Mouse (Mus musculus): Measurements from ENCODE around the gene Ntm. TPM values are rescaled to one million over a fixed set of nuclear protein-coding genes. Genes with fewer than 3 reads are reported as not detected.

The Ntm gene
- polyA plus RNA-seq, 1 experiment from 2014 or later: 39.6 TPM

DNA sequence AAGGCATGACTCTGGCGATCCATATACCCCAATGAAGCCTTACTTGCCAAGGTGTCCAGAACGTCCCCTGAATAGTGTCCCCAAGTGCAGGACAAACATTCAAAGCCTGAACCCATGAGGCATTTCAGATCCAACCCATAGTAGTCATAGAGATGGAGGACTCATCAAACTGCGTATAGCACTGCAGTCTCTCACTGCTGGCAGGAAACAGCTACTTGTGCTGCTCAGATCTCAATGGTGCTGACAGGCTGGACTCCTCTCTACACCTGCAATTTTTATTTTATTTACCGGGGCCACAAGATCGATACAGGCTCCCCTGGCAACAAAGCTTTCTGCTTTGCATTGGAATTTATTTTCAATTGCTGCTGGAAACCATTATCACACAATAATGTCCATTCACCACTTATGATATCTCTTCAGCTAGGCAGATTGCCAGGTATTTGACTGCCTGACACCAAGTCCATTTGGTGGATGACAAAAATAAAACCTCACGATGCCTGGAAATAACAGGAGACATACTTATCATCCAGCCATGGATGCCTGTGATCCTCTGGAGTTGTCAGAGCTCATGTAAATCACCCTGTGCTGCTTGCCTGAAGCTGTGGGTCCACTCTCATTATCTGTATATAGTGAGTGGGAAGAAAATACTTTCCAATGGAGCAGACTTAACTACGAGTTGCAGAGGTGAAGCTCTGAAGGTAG lies 674.8 kb downstream of the Ntm start:
- Histone ChIP-seq H3K9ac (no peak overlapping the region), H3K36me3 (no peaks in the 10 kb centered on the region), H3K4me2 (peak overlapping the region; percentile 47), H3K9me3 (no peaks in the 10 kb centered on the region), H3K27me3 (replicated peaks) (no peaks in the 10 kb centered on the region), H3K4me3 (no peak overlapping the region), H3K4me1 (peaks cover 32% of the 10 kb centered on the region), H3K27ac (replicated peaks) (peak overlapping the region; percentile 83)
- 31% methylated on average over 7 of the region's 7 CpGs for WGBS
- peak; percentile 54; the same call in 1 of the 2 replicates for ATAC-seq (ENCODE audit: extremely low read depth, insufficient number of reproducible peaks, low FRiP score, low TSS enrichment)

- Histone ChIP-seq H3K4me3 (no peak overlapping the region), H3K4me2 (no peak overlapping the region), H3K9ac (no peak overlapping the region), H3K9me3 (no peaks in the 10 kb centered on the region), H3K4me1 (peaks cover 34% of the 10 kb centered on the region), H3K36me3 (no peaks in the 10 kb centered on the region), H3K27ac (replicated peaks) (no peak overlapping the region), H3K27me3 (replicated peaks) (no peaks in the 10 kb centered on the region)
- ATAC-seq (ENCODE audit: extremely low read depth, insufficient number of reproducible peaks, low FRiP score, low TSS enrichment): no peak
These were observed 677.8 kb downstream of the Ntm start for GRCm38 (mm10) chr9:29285144-29285543.

DNA sequence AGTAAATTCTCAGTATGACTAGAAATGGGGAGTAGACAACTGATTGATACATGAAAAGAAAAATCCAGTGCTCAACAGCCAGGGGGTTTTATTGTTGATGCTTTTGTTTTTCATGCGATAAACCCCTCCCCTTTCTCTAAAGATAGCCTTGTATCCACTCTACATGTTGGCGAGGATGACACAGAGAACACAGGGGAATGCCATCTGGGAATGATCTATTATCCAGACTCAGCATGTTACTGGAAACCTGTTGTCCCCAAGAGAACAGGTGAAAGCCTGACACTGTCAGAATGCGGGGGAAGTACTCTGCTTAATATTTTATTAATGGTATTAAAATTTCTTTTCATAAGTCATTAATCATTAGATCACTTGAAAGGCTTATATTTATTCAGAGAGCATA lies 690.1 kb downstream of the Ntm start:
- ATAC-seq (ENCODE audit: extremely low read depth, insufficient number of reproducible peaks, low FRiP score, low TSS enrichment): no peak
- 82% methylated on average over 3 of the region's 3 CpGs for WGBS

GRCm38 (mm10) chr9:29269988-29270387 lies 693.0 kb downstream of the Ntm start:
- Histone ChIP-seq H3K4me1 (peaks cover 56% of the 10 kb centered on the region), H3K36me3 (no peaks in the 10 kb centered on the region), H3K9ac (no peak overlapping the region), H3K4me3 (no peak overlapping the region), H3K27me3 (replicated peaks) (no peaks in the 10 kb centered on the region), H3K27ac (replicated peaks) (no peak overlapping the region), H3K4me2 (no peak overlapping the region), H3K9me3 (no peaks in the 10 kb centered on the region)
- 71% methylated on average over 6 of the region's 6 CpGs for WGBS
- ATAC-seq (ENCODE audit: extremely low read depth, insufficient number of reproducible peaks, low FRiP score, low TSS enrichment): no peak

More for the DNA sequence above, 690.1 kb downstream of the Ntm start:
- no peak overlapping the region for H3K4me3 ChIP-seq
- no peaks in the 10 kb centered on the region for H3K27me3 ChIP-seq (replicated peaks)
- H3K4me2 ChIP-seq: no peak overlapping the region
- no peaks in the 10 kb centered on the region for H3K36me3 ChIP-seq
- H3K9me3 ChIP-seq: no peaks in the 10 kb centered on the region
- no peak overlapping the region for H3K9ac ChIP-seq
- peaks cover 35% of the 10 kb centered on the region for H3K4me1 ChIP-seq
- no peak overlapping the region for H3K27ac ChIP-seq (replicated peaks)

- no peaks in the 10 kb centered on the region for H3K27me3 ChIP-seq (replicated peaks)
- no peaks in the 10 kb centered on the region for H3K36me3 ChIP-seq
- 80% methylated on average over 2 of the region's 2 CpGs for WGBS
- H3K27ac ChIP-seq (replicated peaks): peak overlapping the region; percentile 50; the same call in 1 of the 2 replicates
- ATAC-seq (ENCODE audit: extremely low read depth, insufficient number of reproducible peaks, low FRiP score, low TSS enrichment): no peak
- H3K9ac ChIP-seq: no peak overlapping the region
- no peak overlapping the region for H3K4me2 ChIP-seq
- H3K4me3 ChIP-seq: no peak overlapping the region
- H3K9me3 ChIP-seq: no peaks in the 10 kb centered on the region
- peaks cover 62% of the 10 kb centered on the region for H3K4me1 ChIP-seq
These were observed 693.7 kb downstream of the Ntm start for GRCm38 (mm10) chr9:29269277-29269646.

DNA sequence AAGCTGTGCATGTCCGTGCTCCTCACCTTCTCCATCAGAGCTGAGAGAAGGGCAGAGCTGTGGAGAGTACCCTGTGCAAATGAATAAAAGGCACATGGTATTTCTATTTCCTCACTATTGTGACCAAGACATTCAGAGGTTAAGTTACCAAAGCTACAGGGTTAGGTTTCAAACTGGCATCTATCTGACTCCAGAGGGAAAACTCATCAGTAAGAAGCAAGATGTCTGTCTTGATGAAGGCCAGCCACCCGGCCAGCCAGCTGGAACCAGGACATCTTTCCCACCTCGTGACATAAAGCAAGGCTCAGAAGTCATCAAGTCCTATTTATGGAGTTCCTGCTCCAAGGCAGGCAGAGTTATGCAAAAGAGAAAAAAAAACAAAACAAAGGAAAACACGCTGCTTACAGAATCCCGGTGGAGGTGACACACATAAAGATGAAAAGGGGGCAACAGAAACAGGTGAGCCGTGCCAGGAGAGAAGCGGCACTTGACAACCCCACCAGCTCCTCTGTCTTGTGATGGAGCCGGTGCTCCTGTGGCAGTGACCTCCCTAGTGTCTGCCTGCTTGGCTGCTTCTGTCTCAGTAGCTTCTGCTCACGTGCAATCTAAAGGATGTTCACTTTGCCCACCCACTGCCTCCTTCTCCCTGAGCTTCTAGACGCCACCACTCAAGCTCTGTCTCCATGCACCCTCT lies 694.2 kb downstream of the Ntm start:
- Histone ChIP-seq H3K4me2 (peak overlapping the region; percentile 6; the same call in 1 of the 2 replicates), H3K27me3 (replicated peaks) (no peaks in the 10 kb centered on the region), H3K4me1 (peaks cover 64% of the 10 kb centered on the region), H3K27ac (replicated peaks) (peak overlapping the region; percentile 50), H3K36me3 (no peaks in the 10 kb centered on the region), H3K4me3 (no peak overlapping the region), H3K9ac (no peak overlapping the region), H3K9me3 (no peaks in the 10 kb centered on the region)
- no peak for ATAC-seq (ENCODE audit: extremely low read depth, insufficient number of reproducible peaks, low FRiP score, low TSS enrichment)
- WGBS: 29% methylated on average over 10 of the region's 10 CpGs

GRCm38 (mm10) chr9:29267663-29268062 lies 695.3 kb downstream of the Ntm start:
- Histone ChIP-seq H3K36me3 (no peaks in the 10 kb centered on the region), H3K9ac (no peak overlapping the region), H3K4me2 (no peak overlapping the region; the same call in 1 of the 2 replicates), H3K9me3 (no peaks in the 10 kb centered on the region), H3K27me3 (replicated peaks) (no peaks in the 10 kb centered on the region), H3K27ac (replicated peaks) (peak overlapping the region; percentile 39; the same call in 1 of the 2 replicates), H3K4me3 (no peak overlapping the region), H3K4me1 (peaks cover 64% of the 10 kb centered on the region)
- WGBS: 17% methylated on average over 3 of the region's 3 CpGs
- ATAC-seq (ENCODE audit: extremely low read depth, insufficient number of reproducible peaks, low FRiP score, low TSS enrichment): no peak

DNA sequence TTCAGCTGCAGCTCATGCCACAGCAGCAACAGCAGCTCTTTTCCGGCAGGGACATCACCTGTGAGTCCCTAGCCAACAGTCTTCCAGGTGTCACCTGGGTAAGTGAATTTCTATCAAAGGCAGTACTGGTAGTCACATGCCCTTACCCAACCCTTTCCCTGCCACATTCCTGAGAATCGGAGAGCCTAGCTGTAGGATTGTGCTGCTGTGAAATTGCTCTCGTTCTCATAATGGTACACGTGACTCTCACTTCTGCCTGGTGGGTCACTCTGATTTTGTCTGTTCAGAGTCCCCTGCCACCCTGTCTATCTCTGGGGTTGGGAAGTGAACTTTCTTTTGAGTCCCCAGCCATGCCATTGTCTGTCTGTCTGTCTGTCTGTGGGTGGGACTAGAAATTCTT lies 697.8 kb downstream of the Ntm start:
- Histone ChIP-seq H3K4me3 (no peak overlapping the region), H3K4me1 (peaks cover 50% of the 10 kb centered on the region), H3K4me2 (peak overlapping the region; percentile 49), H3K27me3 (replicated peaks) (no peaks in the 10 kb centered on the region), H3K9ac (no peak overlapping the region), H3K36me3 (no peaks in the 10 kb centered on the region), H3K27ac (replicated peaks) (peak overlapping the region; percentile 45; the same call in 1 of the 2 replicates), H3K9me3 (no peaks in the 10 kb centered on the region)
- no peak for ATAC-seq (ENCODE audit: extremely low read depth, insufficient number of reproducible peaks, low FRiP score, low TSS enrichment)
- 33% methylated on average over 4 of the region's 4 CpGs for WGBS

DNA sequence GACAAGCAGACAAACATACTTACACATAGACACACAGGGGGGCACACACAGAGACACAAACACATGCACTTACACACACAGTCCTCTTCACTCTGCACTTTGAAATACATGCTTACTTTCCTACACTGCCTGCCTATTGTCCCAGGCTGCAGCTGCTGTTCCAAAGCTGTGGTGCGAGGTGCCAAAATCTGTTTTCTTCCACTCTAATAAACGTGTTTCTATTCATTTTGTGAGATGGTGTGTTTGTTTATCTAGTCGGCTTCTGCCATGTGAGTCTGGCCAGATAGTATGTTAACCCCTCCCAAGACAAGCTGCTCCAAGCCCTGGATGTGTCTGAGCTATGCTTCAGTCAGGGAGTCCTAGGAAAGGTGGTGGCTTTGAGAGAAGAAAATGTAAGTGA lies 700.1 kb downstream of the Ntm start:
- 37% methylated on average over 3 of the region's 3 CpGs for WGBS
- no peak overlapping the region for H3K4me3 ChIP-seq
- ATAC-seq (ENCODE audit: extremely low read depth, insufficient number of reproducible peaks, low FRiP score, low TSS enrichment): no peak

GRCm38 (mm10) chr9:29252866-29253265 lies 710.1 kb downstream of the Ntm start:
- Histone ChIP-seq H3K27me3 (replicated peaks) (no peaks in the 10 kb centered on the region), H3K4me1 (peaks cover 13% of the 10 kb centered on the region), H3K27ac (replicated peaks) (no peak overlapping the region), H3K9me3 (no peaks in the 10 kb centered on the region), H3K36me3 (no peaks in the 10 kb centered on the region), H3K4me3 (no peak overlapping the region), H3K4me2 (no peak overlapping the region), H3K9ac (no peak overlapping the region)
- no peak for ATAC-seq (ENCODE audit: extremely low read depth, insufficient number of reproducible peaks, low FRiP score, low TSS enrichment)
- WGBS: 77% methylated on average over 2 of the region's 2 CpGs

More for the DNA sequence above, 700.1 kb downstream of the Ntm start:
- H3K4me2 ChIP-seq: no peak overlapping the region
- H3K36me3 ChIP-seq: no peaks in the 10 kb centered on the region
- no peaks in the 10 kb centered on the region for H3K27me3 ChIP-seq (replicated peaks)
- peaks cover 30% of the 10 kb centered on the region for H3K4me1 ChIP-seq
- H3K9me3 ChIP-seq: no peaks in the 10 kb centered on the region
- no peak overlapping the region for H3K27ac ChIP-seq (replicated peaks)
- no peak overlapping the region for H3K9ac ChIP-seq

GRCm38 (mm10) chr9:29250813-29251212 lies 712.1 kb downstream of the Ntm start:
- Histone ChIP-seq H3K4me2 (no peak overlapping the region), H3K4me1 (peaks cover 15% of the 10 kb centered on the region), H3K36me3 (no peaks in the 10 kb centered on the region), H3K27me3 (replicated peaks) (no peaks in the 10 kb centered on the region), H3K9me3 (no peaks in the 10 kb centered on the region), H3K4me3 (no peak overlapping the region), H3K27ac (replicated peaks) (no peak overlapping the region), H3K9ac (no peak overlapping the region)
- no peak for ATAC-seq (ENCODE audit: extremely low read depth, insufficient number of reproducible peaks, low FRiP score, low TSS enrichment)
- WGBS: 55% methylated on average over 3 of the region's 3 CpGs

DNA sequence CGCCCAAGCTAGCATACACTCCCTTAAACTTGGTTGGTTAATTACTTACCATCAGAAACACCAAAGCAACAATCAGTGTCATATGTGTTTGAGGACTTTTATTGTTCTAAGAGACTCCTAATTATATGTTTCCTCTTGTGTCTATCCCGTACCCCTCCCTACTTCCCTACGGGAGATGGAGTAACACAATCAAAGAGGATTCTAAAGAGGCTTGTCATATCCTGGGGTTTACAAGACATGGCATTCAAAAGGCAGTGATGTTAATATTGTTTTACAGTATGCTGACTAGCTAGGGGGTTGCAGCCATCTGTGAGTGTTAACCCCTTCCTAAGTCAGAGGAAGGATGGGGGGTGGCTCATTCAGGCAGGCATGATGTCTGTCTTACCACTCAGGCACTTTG lies 715.1 kb downstream of the Ntm start:
- H3K27ac ChIP-seq (replicated peaks): peak overlapping the region; percentile 48; the same call in 1 of the 2 replicates
- H3K27me3 ChIP-seq (replicated peaks): no peaks in the 10 kb centered on the region
- no peak overlapping the region for H3K9ac ChIP-seq
- no peak for ATAC-seq (ENCODE audit: extremely low read depth, insufficient number of reproducible peaks, low FRiP score, low TSS enrichment)
- H3K4me2 ChIP-seq: no peak overlapping the region
- H3K4me3 ChIP-seq: no peak overlapping the region
- peaks cover 15% of the 10 kb centered on the region for H3K4me1 ChIP-seq
- no peaks in the 10 kb centered on the region for H3K36me3 ChIP-seq
- 57% methylated on average over 3 of the region's 3 CpGs for WGBS
- no peaks in the 10 kb centered on the region for H3K9me3 ChIP-seq
